Mouse (Mus musculus) liver, embryonic 11.5 days (tissue): ENCODE data around the gene Onecut1. TPM values are rescaled to one million over a fixed set of nuclear protein-coding genes. Genes with fewer than 3 reads are reported as not detected.
A peak's percentile ranks its signal among the peaks of the same experiment; 100 is the strongest.

Experiments
- ATAC-seq: fragments of 200-750 bp; cut with Nextera tagmentation; replicated peaks from 2 replicates; pipeline ENCODE4 v1.8.0; 2017; ENCODE audit warnings: moderate number of reproducible peaks, mild to moderate bottlenecking, moderate TSS enrichment, moderate library complexity; ENCODE audit not compliant: low FRiP score
- DNase-seq: peaks from one replicate; pipeline ENCODE4 v3.0.0-alpha.2; 2017; ENCODE audit warnings: low spot score
- H3K27ac ChIP-seq: fragments of 300-500 bp; sonication (generic); 2 replicates; pipeline ENCODE4 v1.5.1; 2014; ENCODE audit warnings: mild to moderate bottlenecking, low read depth, low read length, control low read depth
- H3K27me3 ChIP-seq: fragments of 300-500 bp; sonication (generic); replicated peaks from 2 replicates; pipeline ENCODE4 v1.6.1; 2014; ENCODE audit warnings: low read length, mixed read lengths; ENCODE audit not compliant: control insufficient read depth, insufficient read depth
- H3K36me3 ChIP-seq: fragments of 300-500 bp; sonication (generic); 2 replicates; pipeline ENCODE4 v1.6.1; 2014; ENCODE audit warnings: mild to moderate bottlenecking, low read length, moderate library complexity, mixed read lengths; ENCODE audit not compliant: control insufficient read depth, insufficient read depth
- H3K4me1 ChIP-seq: fragments of 300-500 bp; sonication (generic); replicated peaks from 2 replicates; pipeline ENCODE4 v1.6.1; 2014; ENCODE audit warnings: low read length, mixed read lengths; ENCODE audit not compliant: control insufficient read depth, insufficient read depth
- H3K4me2 ChIP-seq: fragments of 300-500 bp; sonication (generic); 2 replicates; pipeline ENCODE4 v1.6.1; 2014; ENCODE audit warnings: mild to moderate bottlenecking, control low read depth, moderate library complexity
- H3K4me3 ChIP-seq: fragments of 300-500 bp; sonication (generic); 2 replicates; pipeline ENCODE4 v1.5.1; 2014; ENCODE audit warnings: low read depth, low read length, control low read depth
- H3K9ac ChIP-seq: fragments of 300-500 bp; sonication (generic); 2 replicates; pipeline ENCODE4 v1.6.1; 2014; ENCODE audit warnings: low read depth, low read length, control low read depth
- H3K9me3 ChIP-seq: fragments of 300-500 bp; sonication (generic); 2 replicates; pipeline ENCODE4 v1.6.1; 2016; ENCODE audit warnings: low read length, inconsistent platforms, mixed read lengths; ENCODE audit not compliant: control insufficient read depth
- WGBS: fragments of 180-500 bp; shearing (Covaris S2); extraction: QIAGEN DNeasy Blood & Tissue Kit; methylation state at CpG from one replicate; pipeline ENCODE4 v1.1.7; 2014; 5-methylcytosine and 5-hydroxymethylcytosine counted together
- polyA plus RNA-seq: library from polyadenylated mRNA; unstranded; fragments of >200 nt; fragmentation: Nextera tagmentation; extraction: Ambion mirVana; gene quantifications from 2 replicates; pipeline ENCODE4 v1.2.1, GENCODE M21; 2014

Gene Onecut1
- polyA plus RNA-seq, 1 experiment from 2014 or later, result 3.4 TPM

DNA sequence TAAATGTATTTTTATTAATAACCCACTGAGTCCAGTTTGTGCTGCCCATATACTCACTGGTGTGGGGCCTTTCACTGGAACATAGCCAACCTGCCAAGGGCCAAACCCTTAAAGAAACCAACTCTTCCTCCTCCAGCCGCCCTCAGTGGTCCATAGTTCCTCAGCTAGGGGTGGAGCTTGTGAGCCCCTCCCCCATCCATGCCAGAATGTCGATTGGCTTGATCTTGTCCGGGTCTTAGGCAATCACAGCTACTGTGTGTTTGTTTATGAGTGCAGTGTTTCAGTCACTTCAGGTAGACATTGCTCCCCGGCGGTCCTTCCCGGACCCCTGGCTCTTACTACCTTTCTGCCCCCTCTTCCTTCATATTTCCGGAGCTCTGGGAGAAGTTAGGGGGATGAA is 35.0 kb downstream of the Onecut1 start:
- no peaks in the 10 kb centered on the region for H3K4me1 ChIP-seq
- ATAC-seq (no peak), DNase-seq (no peak)
- WGBS, result 76% methylated on average over 7 of the region's 7 CpGs
- no peak overlapping the region for H3K9ac ChIP-seq
- no peak overlapping the region for H3K4me2 ChIP-seq
- no peaks in the 10 kb centered on the region for H3K27me3 ChIP-seq
- no peaks in the 10 kb centered on the region for H3K9me3 ChIP-seq
- no peak overlapping the region for H3K4me3 ChIP-seq
- no peak overlapping the region for H3K27ac ChIP-seq
- no peaks in the 10 kb centered on the region for H3K36me3 ChIP-seq

DNA sequence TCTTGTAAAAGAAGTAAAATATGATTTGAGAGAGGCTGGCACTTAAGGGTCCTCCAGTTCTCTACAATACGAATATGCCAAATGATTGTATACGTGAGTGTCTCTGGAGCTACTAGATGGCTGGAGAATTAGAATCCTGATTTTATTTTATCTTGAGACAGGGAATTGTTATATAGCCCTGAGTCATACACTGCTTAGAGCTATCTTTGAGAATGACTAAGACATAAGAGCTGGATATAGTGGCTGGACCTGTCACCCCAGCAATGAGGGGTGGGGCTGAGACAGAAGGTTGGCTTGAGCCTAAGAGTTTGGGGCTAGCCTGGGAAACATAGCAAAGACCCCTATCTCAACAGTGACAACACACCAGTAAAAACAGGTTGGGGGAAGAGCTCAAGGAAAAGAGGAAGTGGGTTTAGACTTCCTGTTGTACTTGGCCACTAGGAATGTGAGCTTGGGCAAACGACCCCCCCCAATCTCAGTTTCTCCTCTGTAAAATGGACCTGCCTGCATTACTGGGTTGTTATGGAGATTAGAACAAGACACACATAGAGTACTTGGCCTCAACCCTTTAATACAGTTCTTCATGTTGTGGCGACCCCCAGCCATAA is 35.8 kb downstream of the Onecut1 start:
- H3K9ac ChIP-seq, result no peak overlapping the region
- no peaks in the 10 kb centered on the region for H3K4me1 ChIP-seq
- no peak overlapping the region for H3K4me2 ChIP-seq
- no peak overlapping the region for H3K27ac ChIP-seq
- no peak overlapping the region for H3K4me3 ChIP-seq
- DNase-seq, result no peak
- ATAC-seq, result no peak
- WGBS, result 75% methylated on average over 4 of the region's 4 CpGs
- H3K36me3 ChIP-seq, result no peaks in the 10 kb centered on the region
- no peaks in the 10 kb centered on the region for H3K9me3 ChIP-seq
- H3K27me3 ChIP-seq, result no peaks in the 10 kb centered on the region

DNA sequence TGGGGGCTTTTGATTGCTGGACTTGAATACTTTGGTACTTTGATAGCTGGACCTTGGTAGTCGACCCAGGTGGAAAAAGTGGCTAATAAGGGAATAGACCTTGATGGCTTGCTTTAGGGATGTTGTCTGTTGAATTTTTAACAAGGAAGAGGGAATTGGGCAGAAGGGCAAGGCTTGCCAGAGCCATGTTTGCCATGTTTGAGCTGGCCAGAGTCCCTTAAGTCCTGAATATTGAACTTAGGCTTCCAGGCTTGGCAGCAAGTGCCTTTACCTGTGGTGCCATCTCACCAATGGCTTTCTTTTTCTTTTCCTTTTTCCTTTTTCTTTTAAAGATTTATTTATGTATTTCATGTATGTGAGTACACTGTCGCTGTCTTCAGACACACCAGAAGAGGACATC is 38.4 kb downstream of the Onecut1 start:
- Histone ChIP-seq H3K27me3 (no peaks in the 10 kb centered on the region), H3K36me3 (no peaks in the 10 kb centered on the region), H3K4me1 (no peaks in the 10 kb centered on the region), H3K9ac (no peak overlapping the region), H3K4me3 (no peak overlapping the region), H3K9me3 (no peaks in the 10 kb centered on the region), H3K4me2 (no peak overlapping the region), H3K27ac (no peak overlapping the region)
- ATAC-seq (no peak), DNase-seq (no peak)
- WGBS, result 86% methylated on average over 2 of the region's 2 CpGs

DNA sequence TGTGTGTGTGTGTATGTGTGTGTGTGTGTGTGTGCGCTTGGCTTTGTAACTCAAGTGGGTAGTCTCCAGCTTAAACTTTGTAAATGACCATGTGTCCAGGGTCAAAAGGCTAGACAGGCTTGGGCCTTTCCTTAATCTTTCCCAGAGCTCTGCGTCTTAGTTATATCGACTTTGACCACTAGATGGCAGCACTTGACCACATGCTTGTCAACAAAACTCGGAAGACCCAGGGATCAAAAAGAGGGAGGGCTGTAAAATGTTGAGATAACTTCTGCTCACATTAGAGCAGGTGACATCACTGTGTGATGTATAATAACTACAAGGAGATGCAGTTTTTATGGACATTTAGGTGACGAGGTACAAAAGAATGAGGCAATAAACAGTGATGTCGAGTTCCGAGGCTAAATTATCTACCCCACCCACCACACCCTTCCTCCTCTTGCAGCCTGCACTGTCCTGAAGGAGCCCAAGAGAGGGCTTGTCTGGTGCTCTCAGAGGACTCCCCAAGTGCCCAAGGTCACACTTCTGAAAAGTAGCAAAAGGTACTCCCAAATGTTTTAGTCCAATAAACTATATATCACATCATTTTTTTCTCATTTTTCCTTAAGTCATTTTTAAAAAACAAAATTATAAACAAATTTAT is 43.3 kb downstream of the Onecut1 start:
- H3K4me3 ChIP-seq, result no peak overlapping the region
- 11% methylated on average over 7 of the region's 7 CpGs for WGBS
- no peak overlapping the region for H3K9ac ChIP-seq
- H3K36me3 ChIP-seq, result no peaks in the 10 kb centered on the region
- ATAC-seq (peak; percentile 56; the same call in 1 of the 2 replicates), DNase-seq (peak; percentile 38)
- no peaks in the 10 kb centered on the region for H3K4me1 ChIP-seq
- H3K27ac ChIP-seq, result no peak overlapping the region
- H3K4me2 ChIP-seq, result peak overlapping the region; percentile 36; the same call in 1 of the 2 replicates
- H3K27me3 ChIP-seq, result no peaks in the 10 kb centered on the region
- H3K9me3 ChIP-seq, result no peaks in the 10 kb centered on the region

DNA sequence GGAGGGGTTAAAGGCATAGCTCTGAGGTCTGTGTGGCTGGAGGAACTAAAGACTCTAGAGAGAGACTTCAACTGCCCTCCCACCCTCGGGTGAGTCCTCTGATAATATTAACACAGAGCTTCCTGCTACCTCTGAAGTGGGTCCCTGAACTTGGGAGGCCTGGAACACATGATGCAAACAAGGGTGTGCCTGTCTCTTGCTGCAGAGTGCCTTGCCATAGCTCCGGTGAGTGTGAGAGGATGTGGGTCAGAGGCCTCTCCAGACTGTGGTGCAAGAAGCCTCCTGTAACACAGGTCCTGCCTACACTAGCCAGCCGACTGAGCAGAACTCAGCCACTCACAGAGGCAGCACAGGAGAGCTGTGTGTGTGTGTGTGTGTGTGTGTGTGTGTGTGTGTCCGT is 45.2 kb downstream of the Onecut1 start:
- ATAC-seq, result no peak
- Histone ChIP-seq H3K4me1 (no peaks in the 10 kb centered on the region), H3K27ac (no peak overlapping the region), H3K9ac (no peak overlapping the region), H3K27me3 (no peaks in the 10 kb centered on the region), H3K9me3 (no peaks in the 10 kb centered on the region), H3K4me3 (no peak overlapping the region), H3K36me3 (no peaks in the 10 kb centered on the region), H3K4me2 (no peak overlapping the region)
- 38% methylated on average over 4 of the region's 4 CpGs for WGBS
- DNase-seq, result no peak

DNA sequence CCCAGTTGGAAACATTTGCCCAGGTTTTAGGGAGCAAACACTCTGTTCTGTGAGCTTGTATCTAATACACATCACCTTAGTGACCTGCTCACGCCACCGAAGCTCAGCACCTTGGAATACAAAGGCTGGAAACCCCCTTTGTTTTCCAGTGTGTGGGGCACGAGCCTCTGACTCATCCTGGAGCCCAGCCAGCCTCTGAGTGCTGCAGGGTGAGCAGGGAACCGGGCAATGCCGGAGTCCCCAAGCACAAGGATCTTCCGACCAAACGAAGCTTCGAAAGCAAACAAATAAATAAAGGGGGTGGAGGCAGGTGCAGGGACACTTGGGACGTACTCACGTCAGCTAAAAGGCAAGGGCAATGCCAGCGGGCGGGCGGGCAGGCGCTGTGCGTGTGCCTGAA is 47.5 kb downstream of the Onecut1 start:
- no peaks in the 10 kb centered on the region for H3K27me3 ChIP-seq
- DNase-seq (no peak), ATAC-seq (no peak)
- no peaks in the 10 kb centered on the region for H3K4me1 ChIP-seq
- H3K9ac ChIP-seq, result no peak overlapping the region
- 72% methylated on average over 15 of the region's 15 CpGs for WGBS
- H3K9me3 ChIP-seq, result no peaks in the 10 kb centered on the region
- H3K36me3 ChIP-seq, result no peaks in the 10 kb centered on the region
- no peak overlapping the region for H3K4me3 ChIP-seq
- no peak overlapping the region for H3K4me2 ChIP-seq
- no peak overlapping the region for H3K27ac ChIP-seq

DNA sequence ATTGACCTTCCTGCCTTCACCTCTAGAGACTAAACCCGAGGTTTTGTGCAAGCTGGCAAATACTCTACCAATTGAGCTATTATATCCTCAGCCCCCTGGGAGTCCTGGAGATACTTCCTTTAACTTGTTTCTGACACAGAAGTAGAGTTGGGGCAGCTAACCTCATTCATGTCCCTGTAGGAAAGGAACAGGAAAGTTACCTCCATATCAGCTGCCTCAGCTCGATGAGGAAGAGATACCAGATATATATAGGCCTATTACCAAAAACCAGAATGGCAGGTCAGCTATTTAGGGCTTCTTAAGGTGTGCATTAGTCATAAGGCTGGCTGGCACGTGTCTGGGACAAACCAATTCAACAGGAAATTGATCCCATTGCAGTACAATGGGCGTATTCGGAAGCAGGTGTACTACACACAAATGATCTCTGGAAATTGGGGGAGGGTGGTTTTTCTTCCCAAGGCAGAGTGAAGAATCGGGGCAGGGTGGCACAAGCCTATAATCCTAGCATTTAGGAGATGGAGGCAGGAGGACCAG is 48.6 kb downstream of the Onecut1 start:
- Histone ChIP-seq H3K27ac (no peak overlapping the region), H3K9ac (no peak overlapping the region), H3K27me3 (no peaks in the 10 kb centered on the region), H3K36me3 (no peaks in the 10 kb centered on the region), H3K4me1 (no peaks in the 10 kb centered on the region), H3K4me3 (no peak overlapping the region), H3K4me2 (no peak overlapping the region), H3K9me3 (no peaks in the 10 kb centered on the region)
- DNase-seq (no peak), ATAC-seq (no peak)
- 69% methylated on average over 6 of the region's 6 CpGs for WGBS

DNA sequence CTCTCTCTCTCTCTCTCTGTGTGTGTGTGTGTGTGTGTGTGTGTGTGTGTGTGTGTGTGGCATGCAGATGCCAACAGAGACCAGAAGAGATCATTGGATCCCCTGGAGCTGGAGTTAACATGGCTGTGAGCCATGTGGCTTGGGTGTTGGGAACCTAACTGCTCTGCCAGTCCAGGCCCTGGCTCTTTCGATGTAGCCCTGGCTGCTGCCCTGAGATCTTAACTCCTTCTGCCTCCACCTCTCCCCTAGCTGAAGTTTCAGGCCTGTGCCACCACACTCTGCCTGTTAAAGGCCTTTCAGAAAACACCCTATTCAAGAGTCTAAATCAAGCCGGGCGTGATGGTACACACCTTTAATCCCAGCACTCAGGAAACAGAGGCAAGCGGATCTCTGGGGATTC is 49.7 kb downstream of the Onecut1 start:
- H3K36me3 ChIP-seq, result no peaks in the 10 kb centered on the region
- H3K9me3 ChIP-seq, result no peaks in the 10 kb centered on the region
- DNase-seq, result no peak
- ATAC-seq, result no peak
- H3K27me3 ChIP-seq, result no peaks in the 10 kb centered on the region
- no peak overlapping the region for H3K4me2 ChIP-seq
- no peak overlapping the region for H3K27ac ChIP-seq
- 79% methylated on average over 4 of the region's 4 CpGs for WGBS
- H3K9ac ChIP-seq, result no peak overlapping the region
- no peaks in the 10 kb centered on the region for H3K4me1 ChIP-seq
- no peak overlapping the region for H3K4me3 ChIP-seq

DNA sequence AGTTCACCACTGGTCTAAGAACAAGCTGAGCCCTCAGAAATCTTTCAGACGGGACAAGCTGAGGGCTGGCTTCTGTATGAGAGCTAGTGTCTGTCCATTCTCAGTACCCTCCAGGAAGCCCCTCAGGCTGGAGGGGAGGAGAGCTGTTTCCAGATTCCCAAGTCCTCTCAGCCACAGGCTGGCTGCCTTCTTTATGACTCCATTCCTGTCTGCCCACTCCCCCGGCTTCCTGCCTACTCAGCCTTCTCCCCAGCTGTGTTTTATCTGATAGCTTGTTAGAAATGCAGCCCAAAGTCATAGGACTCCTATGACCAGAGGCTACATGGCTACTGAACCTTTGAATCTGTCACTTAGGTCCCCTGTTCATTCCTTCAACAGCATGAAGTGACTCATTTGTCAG is 50.2 kb downstream of the Onecut1 start:
- Histone ChIP-seq H3K4me2 (no peak overlapping the region), H3K4me1 (no peaks in the 10 kb centered on the region), H3K9me3 (no peaks in the 10 kb centered on the region), H3K9ac (no peak overlapping the region), H3K4me3 (no peak overlapping the region), H3K27ac (no peak overlapping the region), H3K36me3 (no peaks in the 10 kb centered on the region), H3K27me3 (no peaks in the 10 kb centered on the region)
- ATAC-seq (no peak), DNase-seq (no peak)
- WGBS, result 48% methylated on average over 2 of the region's 2 CpGs
